Mouse (Mus musculus): ENCODE data around the gene Ppp1r14d. TPM values are rescaled to one million over a fixed set of nuclear protein-coding genes. Genes with fewer than 3 reads are reported as not detected.

The Ppp1r14d gene
- total and polyA plus RNA-seq, 3 experiments = not detected

- Histone ChIP-seq H3K4me3 (no peak overlapping the region), H3K36me3 (ENCODE audit: control insufficient read depth, insufficient read depth, low read length) (no peaks in the 10 kb centered on the region), H3K4me1 (ENCODE audit: control insufficient read depth, insufficient read depth, low read length) (no peaks in the 10 kb centered on the region), H3K79me2 (replicated peaks; ENCODE audit: control insufficient read depth, insufficient read depth, low read length) (no peaks in the 10 kb centered on the region), H3K27ac (no peak overlapping the region), H3K9ac (ENCODE audit: low read depth, low read length) (no peak overlapping the region), H3K27me3 (ENCODE audit: control insufficient read depth, insufficient read depth, low read length) (no peaks in the 10 kb centered on the region)
- TF ChIP-seq EP300 (IDR thresholded peaks at IDR 0.05; ENCODE audit: insufficient read depth, low read depth, low read length) (no peak), POLR2A (IDR thresholded peaks at IDR 0.05; ENCODE audit: insufficient read depth, low read depth, low read length) (no peak), CTCF (IDR thresholded peaks at IDR 0.05) (no peak)
- intact Hi-C loops (cut with DNase I) = loop anchor here (10.0 kb wide), 1 partner anchor 418 kb away; the partner anchor contains the start of gene Ccdc9b
- WGBS = 93% methylated on average over 7 of the region's 7 CpGs
- DNase-seq = no peak
Observed at GRCm38 (mm10) chr2:119182914-119183313, 46.8 kb downstream of the Ppp1r14d start.

- DNase-seq = no peak
- no peak overlapping the region for H3K9ac ChIP-seq (ENCODE audit: low read depth, low read length)
- H3K79me2 ChIP-seq (replicated peaks; ENCODE audit: control insufficient read depth, insufficient read depth, low read length) = no peaks in the 10 kb centered on the region
- peaks cover 1% of the 10 kb centered on the region for H3K4me1 ChIP-seq (ENCODE audit: control insufficient read depth, insufficient read depth, low read length)
- intact Hi-C loops (cut with DNase I) = no loop called here
- no peak overlapping the region for H3K27ac ChIP-seq
- TF ChIP-seq POLR2A (IDR thresholded peaks at IDR 0.05; ENCODE audit: insufficient read depth, low read depth, low read length) (no peak), CTCF (IDR thresholded peaks at IDR 0.05) (no peak), EP300 (IDR thresholded peaks at IDR 0.05; ENCODE audit: insufficient read depth, low read depth, low read length) (no peak)
- no peak overlapping the region for H3K4me3 ChIP-seq
- 87% methylated on average over 5 of the region's 5 CpGs for WGBS
- no peaks in the 10 kb centered on the region for H3K27me3 ChIP-seq (ENCODE audit: control insufficient read depth, insufficient read depth, low read length)
- H3K36me3 ChIP-seq (ENCODE audit: control insufficient read depth, insufficient read depth, low read length) = no peaks in the 10 kb centered on the region
Observed at GRCm38 (mm10) chr2:119177384-119177939, 52.2 kb downstream of the Ppp1r14d start.

- no peak for TF ChIP-seq CTCF (IDR thresholded peaks at IDR 0.05)
- TF ChIP-seq POLR2A (IDR thresholded peaks at IDR 0.05; ENCODE audit: insufficient read depth, low read depth, low read length) = no peak
- TF ChIP-seq EP300 (IDR thresholded peaks at IDR 0.05; ENCODE audit: insufficient read depth, low read depth, low read length) = no peak
- no peaks in the 10 kb centered on the region for H3K79me2 ChIP-seq (replicated peaks; ENCODE audit: control insufficient read depth, insufficient read depth, low read length)
- intact Hi-C loops (cut with DNase I) = no loop called here
- no peak overlapping the region for H3K27ac ChIP-seq
- H3K36me3 ChIP-seq (ENCODE audit: control insufficient read depth, insufficient read depth, low read length) = no peaks in the 10 kb centered on the region
- no peak overlapping the region for H3K9ac ChIP-seq (ENCODE audit: low read depth, low read length)
- DNase-seq = no peak
- H3K4me3 ChIP-seq = no peak overlapping the region
- peaks cover 1% of the 10 kb centered on the region for H3K4me1 ChIP-seq (ENCODE audit: control insufficient read depth, insufficient read depth, low read length)
- WGBS = 78% methylated on average over 3 of the region's 3 CpGs
- H3K27me3 ChIP-seq (ENCODE audit: control insufficient read depth, insufficient read depth, low read length) = no peaks in the 10 kb centered on the region
Observed at GRCm38 (mm10) chr2:119176761-119177160, 52.9 kb downstream of the Ppp1r14d start.

- H3K4me1 ChIP-seq (ENCODE audit: control insufficient read depth, insufficient read depth, low read length) = peaks cover 1% of the 10 kb centered on the region
- H3K9ac ChIP-seq (ENCODE audit: low read depth, low read length) = no peak overlapping the region
- intact Hi-C loops (cut with DNase I) = no loop called here
- no peak for TF ChIP-seq CTCF (IDR thresholded peaks at IDR 0.05)
- no peak for TF ChIP-seq POLR2A (IDR thresholded peaks at IDR 0.05; ENCODE audit: insufficient read depth, low read depth, low read length)
- TF ChIP-seq EP300 (IDR thresholded peaks at IDR 0.05; ENCODE audit: insufficient read depth, low read depth, low read length) = no peak
- no peaks in the 10 kb centered on the region for H3K27me3 ChIP-seq (ENCODE audit: control insufficient read depth, insufficient read depth, low read length)
- no peak for DNase-seq
- 46% methylated on average over 6 of the region's 6 CpGs for WGBS
- H3K36me3 ChIP-seq (ENCODE audit: control insufficient read depth, insufficient read depth, low read length) = no peaks in the 10 kb centered on the region
- H3K79me2 ChIP-seq (replicated peaks; ENCODE audit: control insufficient read depth, insufficient read depth, low read length) = no peaks in the 10 kb centered on the region
- H3K27ac ChIP-seq = no peak overlapping the region
- H3K4me3 ChIP-seq = no peak overlapping the region
Observed at GRCm38 (mm10) chr2:119175614-119176013, 54.1 kb downstream of the Ppp1r14d start.

GRCm38 (mm10) chr2:119174866-119175265, 54.8 kb downstream of the Ppp1r14d start:
- WGBS = 81% methylated on average over 14 of the region's 14 CpGs
- H3K9ac ChIP-seq (ENCODE audit: low read depth, low read length) = no peak overlapping the region
- TF ChIP-seq POLR2A (IDR thresholded peaks at IDR 0.05; ENCODE audit: insufficient read depth, low read depth, low read length) (no peak), EP300 (IDR thresholded peaks at IDR 0.05; ENCODE audit: insufficient read depth, low read depth, low read length) (no peak), CTCF (IDR thresholded peaks at IDR 0.05) (no peak)
- intact Hi-C loops (cut with DNase I) = no loop called here
- H3K36me3 ChIP-seq (ENCODE audit: control insufficient read depth, insufficient read depth, low read length) = no peaks in the 10 kb centered on the region
- H3K4me1 ChIP-seq (ENCODE audit: control insufficient read depth, insufficient read depth, low read length) = peaks cover 1% of the 10 kb centered on the region
- DNase-seq = no peak
- H3K27me3 ChIP-seq (ENCODE audit: control insufficient read depth, insufficient read depth, low read length) = no peaks in the 10 kb centered on the region
- H3K79me2 ChIP-seq (replicated peaks; ENCODE audit: control insufficient read depth, insufficient read depth, low read length) = no peaks in the 10 kb centered on the region
- no peak overlapping the region for H3K27ac ChIP-seq
- H3K4me3 ChIP-seq = no peak overlapping the region

- TF ChIP-seq POLR2A (IDR thresholded peaks at IDR 0.05; ENCODE audit: insufficient read depth, low read depth, low read length) = no peak
- no peak for TF ChIP-seq CTCF (IDR thresholded peaks at IDR 0.05)
- no peak for TF ChIP-seq EP300 (IDR thresholded peaks at IDR 0.05; ENCODE audit: insufficient read depth, low read depth, low read length)
- no peak for DNase-seq
- Histone ChIP-seq H3K36me3 (ENCODE audit: control insufficient read depth, insufficient read depth, low read length) (no peaks in the 10 kb centered on the region), H3K27ac (no peak within 1 kb of the TSS), H3K9ac (ENCODE audit: low read depth, low read length) (no peak within 1 kb of the TSS), H3K4me3 (no peak within 1 kb of the TSS), H3K27me3 (ENCODE audit: control insufficient read depth, insufficient read depth, low read length) (no peaks in the 10 kb centered on the region), H3K79me2 (replicated peaks; ENCODE audit: control insufficient read depth, insufficient read depth, low read length) (no peaks in the 10 kb centered on the region), H3K4me1 (ENCODE audit: control insufficient read depth, insufficient read depth, low read length) (peaks cover 1% of the 10 kb centered on the region)
- WGBS = 55% methylated on average over 8 of the region's 8 CpGs
- intact Hi-C loops (cut with DNase I) = no loop called here
Observed at GRCm38 (mm10) chr2:119173991-119174651, 55.6 kb downstream of the Ppp1r14d start, which contains the start of gene Gm14137. TSS of gene Gm14137 (plus strand) at chr2:119174509.

All from heart, adult 2 months (tissue).